Mouse (Mus musculus) spleen, adult 2 months (tissue): ENCODE results near the gene Dph3. TPM values are rescaled to one million over a fixed set of nuclear protein-coding genes. Genes with fewer than 3 reads are reported as not detected.

Source experiments
- DNase-seq, 2 experiments: peaks; one replicate each; pipeline versions ENCODE4 v3.0.0 to v3.0.0-alpha.2; 2012 to 2021; ENCODE audit warnings: low spot score in 2 of 2, low read depth in 1 of 2
- H3K27ac ChIP-seq: fragments of 200-500 bp; 2 replicates; pipeline ENCODE4 v1.5.1; 2012; ENCODE audit warnings: low read length, inconsistent platforms; ENCODE audit not compliant: insufficient read depth
- H3K27me3 ChIP-seq: fragments of 200-500 bp; 2 replicates; pipeline ENCODE4 v1.6.1; 2012; ENCODE audit warnings: mild to moderate bottlenecking, moderate library complexity, low read length, inconsistent platforms; ENCODE audit not compliant: control insufficient read depth, insufficient read depth
- H3K36me3 ChIP-seq: fragments of 200-500 bp; 2 replicates; pipeline ENCODE4 v1.6.1; 2012; ENCODE audit warnings: mild to moderate bottlenecking, low read length, inconsistent platforms; ENCODE audit not compliant: control insufficient read depth, insufficient read depth
- H3K4me1 ChIP-seq: fragments of 200-500 bp; 2 replicates; pipeline ENCODE4 v1.6.1; 2011; ENCODE audit warnings: inconsistent platforms; ENCODE audit not compliant: control insufficient read depth, insufficient read depth, insufficient read length
- H3K4me3 ChIP-seq: fragments of 200-500 bp; 2 replicates; pipeline ENCODE4 v1.5.1; 2011; ENCODE audit warnings: mild to moderate bottlenecking, inconsistent platforms; ENCODE audit not compliant: insufficient read depth, insufficient read length; ENCODE audit errors: extremely low read depth
- CTCF ChIP-seq: fragments of 200-500 bp; IDR thresholded peaks from 2 replicates; pipeline ENCODE4 v1.5.1; 2011; ENCODE audit warnings: mild to moderate bottlenecking, inconsistent platforms; ENCODE audit not compliant: insufficient read depth, insufficient read length, insufficient replicate concordance; ENCODE audit errors: extremely low read depth
- POLR2A ChIP-seq: fragments of 200-500 bp; IDR thresholded peaks from 2 replicates; pipeline ENCODE4 v1.6.1; 2011; ENCODE audit warnings: low read depth, low read length, inconsistent platforms
- WGBS: fragments of 180-500 bp; shearing (Covaris S2); methylation state at CpG from one replicate; pipeline ENCODE4 v1.1.7; 2018; 5-methylcytosine and 5-hydroxymethylcytosine counted together
- polyA plus RNA-seq: library from polyadenylated mRNA; depleted of rRNA; stranded (reverse); fragments of >200 nt; gene quantifications from 2 replicates; pipeline ENCODE4 v1.2.3, GENCODE M21; 2012

Gene Dph3
- polyA plus RNA-seq, 1 experiment = 8.3 TPM

DNA sequence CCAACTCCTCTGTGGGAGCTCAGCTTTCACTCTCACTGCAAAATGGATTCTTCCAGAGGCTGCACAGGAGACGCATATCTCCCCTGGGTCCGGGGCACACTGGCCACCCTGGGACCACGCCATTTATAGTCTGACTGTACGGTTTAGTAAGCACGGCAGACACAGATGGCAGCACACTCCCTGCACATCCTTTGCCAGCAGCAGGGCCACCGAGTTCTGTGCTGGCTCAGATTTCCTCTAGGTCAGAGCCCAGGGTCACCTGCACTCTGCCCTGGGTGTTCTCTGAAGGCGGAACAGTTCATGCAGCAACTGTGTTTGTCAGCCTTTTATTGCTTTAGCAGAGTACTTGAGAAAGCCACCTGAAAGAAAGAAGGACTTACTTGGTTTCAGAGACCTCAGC, 11.6 kb downstream of the Dph3 start:
- Histone ChIP-seq H3K36me3 (no peaks in the 10 kb centered on the region), H3K4me1 (no peaks in the 10 kb centered on the region; the same call in 1 of the 2 replicates), H3K27ac (0 out of 2 replicates have a peak overlapping the region, but pooled peaks have one; percentile 3), H3K4me3 (no peak overlapping the region), H3K27me3 (no peaks in the 10 kb centered on the region)
- no peak for DNase-seq
- 29% methylated on average over 7 of the region's 7 CpGs for WGBS
- TF ChIP-seq POLR2A (no peak), CTCF (no peak)

GRCm38 (mm10) chr14:32073211-32073685, 12.3 kb downstream of the Dph3 start:
- Histone ChIP-seq H3K36me3 (no peaks in the 10 kb centered on the region), H3K27ac (0 out of 2 replicates have a peak overlapping the region, but pooled peaks have one; percentile 5), H3K4me3 (no peak overlapping the region), H3K27me3 (no peaks in the 10 kb centered on the region), H3K4me1 (no peaks in the 10 kb centered on the region; the same call in 1 of the 2 replicates)
- no peak for DNase-seq
- no peak for TF ChIP-seq POLR2A
- no peak for TF ChIP-seq CTCF
- WGBS = 22% methylated on average over 8 of the region's 8 CpGs

GRCm38 (mm10) chr14:32072807-32073206, 12.7 kb downstream of the Dph3 start:
- no peak for DNase-seq
- Histone ChIP-seq H3K4me3 (no peak overlapping the region), H3K4me1 (no peaks in the 10 kb centered on the region; the same call in 1 of the 2 replicates), H3K36me3 (no peaks in the 10 kb centered on the region), H3K27ac (0 out of 2 replicates have a peak overlapping the region, but pooled peaks have one; percentile 5), H3K27me3 (no peaks in the 10 kb centered on the region)
- no peak for TF ChIP-seq CTCF
- no peak for TF ChIP-seq POLR2A

DNA sequence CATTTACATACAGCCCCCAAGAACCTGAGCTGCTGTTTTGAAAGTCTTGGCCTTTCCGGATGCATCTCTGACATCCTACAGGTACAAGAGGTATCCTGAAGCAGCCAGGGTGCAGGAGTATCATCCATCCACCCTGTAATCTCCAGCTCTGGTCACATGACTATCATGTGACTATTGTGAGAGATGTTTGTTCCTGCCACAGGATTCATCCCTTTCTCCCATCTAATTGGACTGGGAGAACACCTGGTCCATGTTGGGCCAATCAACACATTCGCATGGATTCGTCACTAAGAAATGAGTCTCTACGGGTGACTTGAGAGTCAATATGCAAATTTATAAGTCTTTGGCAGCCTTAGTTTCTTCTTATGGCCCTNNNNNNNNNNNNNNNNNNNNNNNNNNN, 24.1 kb downstream of the Dph3 start:
- no peaks in the 10 kb centered on the region for H3K36me3 ChIP-seq
- H3K4me3 ChIP-seq = no peak overlapping the region
- TF ChIP-seq POLR2A (no peak), CTCF (no peak)
- DNase-seq = no peak
- H3K4me1 ChIP-seq = no peaks in the 10 kb centered on the region
- no peak overlapping the region for H3K27ac ChIP-seq
- WGBS = 87% methylated on average over 4 of the region's 4 CpGs
- H3K27me3 ChIP-seq = no peaks in the 10 kb centered on the region

DNA sequence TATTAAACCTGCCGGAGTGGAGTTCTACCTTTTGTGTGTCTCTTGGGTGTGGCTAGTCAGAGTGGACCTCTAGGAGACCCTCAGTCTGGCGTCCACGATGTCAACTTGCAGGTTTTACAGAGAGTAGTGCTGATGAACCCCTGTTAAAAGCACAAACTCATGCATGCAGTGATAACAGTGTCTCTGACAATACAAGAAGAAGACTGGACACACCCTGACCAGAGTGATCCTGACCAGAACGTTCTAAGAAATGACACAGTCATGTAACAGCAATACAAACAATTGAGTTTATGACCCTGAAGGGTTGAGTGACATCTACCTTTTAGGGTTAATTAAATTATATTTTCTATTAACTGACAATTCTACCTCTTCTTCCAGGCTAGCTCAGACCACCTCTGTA, 27.9 kb downstream of the Dph3 start:
- H3K36me3 ChIP-seq = no peaks in the 10 kb centered on the region
- no peak for DNase-seq
- H3K4me3 ChIP-seq = no peak overlapping the region
- no peaks in the 10 kb centered on the region for H3K4me1 ChIP-seq
- no peaks in the 10 kb centered on the region for H3K27me3 ChIP-seq
- TF ChIP-seq CTCF (no peak), POLR2A (no peak)
- WGBS = 87% methylated on average over 4 of the region's 4 CpGs
- H3K27ac ChIP-seq = no peak overlapping the region

DNA sequence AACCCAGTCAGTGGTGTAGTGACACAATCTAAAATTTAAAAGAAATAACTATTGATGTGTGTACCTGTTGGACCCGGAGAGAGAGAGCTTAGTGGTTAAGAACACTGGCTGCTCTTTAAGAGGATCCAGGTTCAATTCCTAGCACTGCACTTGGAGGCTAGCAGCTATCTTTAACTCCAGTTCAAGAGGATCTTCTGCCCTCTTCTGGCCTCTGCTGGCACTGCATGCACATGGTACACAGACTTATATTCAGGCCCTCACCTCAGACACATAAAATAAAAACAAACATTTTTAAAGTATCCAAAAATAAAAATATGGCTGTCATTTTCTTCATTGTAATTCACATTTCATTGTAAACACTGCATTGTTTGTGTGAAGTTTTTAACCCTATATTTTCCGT, 28.9 kb downstream of the Dph3 start:
- Histone ChIP-seq H3K27me3 (no peaks in the 10 kb centered on the region), H3K4me3 (no peak overlapping the region), H3K36me3 (no peaks in the 10 kb centered on the region), H3K27ac (no peak overlapping the region), H3K4me1 (no peaks in the 10 kb centered on the region)
- no peak for DNase-seq
- WGBS = 93% methylated on average over 2 of the region's 2 CpGs
- TF ChIP-seq POLR2A (no peak), CTCF (no peak)

DNA sequence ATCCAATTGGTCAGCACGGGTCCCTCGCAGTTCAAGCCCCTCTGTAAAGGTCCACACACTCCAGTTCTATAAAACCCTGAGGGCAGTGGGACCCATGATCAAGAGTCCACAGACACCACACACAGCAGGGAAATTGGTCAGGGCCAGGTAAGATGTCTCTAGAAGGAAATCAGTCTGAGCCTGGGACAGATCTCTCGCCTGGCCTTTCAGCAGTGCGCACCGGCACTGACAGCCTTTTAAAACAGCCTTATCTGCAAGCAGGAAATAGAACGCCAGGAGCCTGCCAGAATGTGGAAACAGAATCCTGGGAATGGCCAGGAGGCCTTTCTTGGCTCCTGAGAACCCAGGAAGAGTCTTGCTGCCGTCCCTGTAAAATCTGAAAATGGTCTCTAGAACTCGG, 29.7 kb downstream of the Dph3 start:
- Histone ChIP-seq H3K27ac (no peak overlapping the region), H3K36me3 (no peaks in the 10 kb centered on the region), H3K4me1 (no peaks in the 10 kb centered on the region), H3K27me3 (no peaks in the 10 kb centered on the region), H3K4me3 (no peak overlapping the region)
- WGBS = 82% methylated on average over 8 of the region's 8 CpGs
- DNase-seq = no peak
- no peak for TF ChIP-seq POLR2A
- no peak for TF ChIP-seq CTCF
